Mouse (Mus musculus): ENCODE results near the gene Tex46. TPM values are rescaled to one million over a fixed set of nuclear protein-coding genes. Genes with fewer than 3 reads are reported as not detected.

Gene Tex46
- total and polyA plus RNA-seq, 3 experiments: not detected

GRCm38 (mm10) chr4:136600536-136600935 is 9.7 kb upstream of the Tex46 start:
- no peak for ATAC-seq (ENCODE audit: extremely low read depth, insufficient number of reproducible peaks, low FRiP score, poor library complexity, severe bottlenecking)
- H3K36me3 ChIP-seq (replicated peaks): peaks cover 9% of the 10 kb centered on the region
- H3K9me3 ChIP-seq (replicated peaks): no peaks in the 10 kb centered on the region
- H3K4me1 ChIP-seq (ENCODE audit: insufficient read depth, low read depth, low read length): peaks cover 38% of the 10 kb centered on the region
- 0 out of 2 replicates have a peak, but pooled peaks cover 2% of the 10 kb centered on the region for H3K27me3 ChIP-seq (ENCODE audit: insufficient read depth, low read length)
- TF ChIP-seq CTCF (IDR thresholded peaks at IDR 0.05; ENCODE audit: low read depth, low read length): no peak
- no peak for TF ChIP-seq TAL1 (conservative IDR thresholded peaks at IDR 0.05; ENCODE audit: low read depth, low read length)
- TF ChIP-seq GATA2 (IDR thresholded peaks at IDR 0.05; ENCODE audit: borderline replicate concordance, low read depth, low read length): no peak
- TF ChIP-seq POLR2AphosphoS5 (IDR thresholded peaks at IDR 0.05; ENCODE audit: insufficient replicate concordance, low read depth, low read length): no peak
- no peak for TF ChIP-seq GATA1 (IDR thresholded peaks at IDR 0.05; ENCODE audit: borderline replicate concordance, low read length)
- H3K4me3 ChIP-seq (ENCODE audit: low read depth, low read length): no peak overlapping the region; the same call in 1 of the 2 replicates
- no peak for DNase-seq (ENCODE audit: low spot score)

GRCm38 (mm10) chr4:136601476-136601875 is 8.8 kb upstream of the Tex46 start:
- ATAC-seq (ENCODE audit: extremely low read depth, insufficient number of reproducible peaks, low FRiP score, poor library complexity, severe bottlenecking) (no peak), DNase-seq (ENCODE audit: low spot score) (peak; percentile 10)
- H3K4me1 ChIP-seq (ENCODE audit: insufficient read depth, low read depth, low read length): peaks cover 38% of the 10 kb centered on the region
- H3K27me3 ChIP-seq (ENCODE audit: insufficient read depth, low read length): 0 out of 2 replicates have a peak, but pooled peaks cover 7% of the 10 kb centered on the region
- TF ChIP-seq TAL1 (conservative IDR thresholded peaks at IDR 0.05; ENCODE audit: low read depth, low read length) (no peak), POLR2AphosphoS5 (IDR thresholded peaks at IDR 0.05; ENCODE audit: insufficient replicate concordance, low read depth, low read length) (no peak), GATA1 (IDR thresholded peaks at IDR 0.05; ENCODE audit: borderline replicate concordance, low read length) (no peak), CTCF (IDR thresholded peaks at IDR 0.05; ENCODE audit: low read depth, low read length) (no peak), GATA2 (IDR thresholded peaks at IDR 0.05; ENCODE audit: borderline replicate concordance, low read depth, low read length) (no peak)
- H3K36me3 ChIP-seq (replicated peaks): peaks cover 9% of the 10 kb centered on the region
- no peaks in the 10 kb centered on the region for H3K9me3 ChIP-seq (replicated peaks)
- peak overlapping the region; percentile 85 for H3K4me3 ChIP-seq (ENCODE audit: low read depth, low read length)

- peaks cover 9% of the 10 kb centered on the region for H3K27me3 ChIP-seq (ENCODE audit: insufficient read depth, low read length)
- no peak for TF ChIP-seq POLR2AphosphoS5 (IDR thresholded peaks at IDR 0.05; ENCODE audit: insufficient replicate concordance, low read depth, low read length)
- TF ChIP-seq GATA2 (IDR thresholded peaks at IDR 0.05; ENCODE audit: borderline replicate concordance, low read depth, low read length): no peak
- TF ChIP-seq TAL1 (conservative IDR thresholded peaks at IDR 0.05; ENCODE audit: low read depth, low read length): no peak
- no peak for TF ChIP-seq GATA1 (IDR thresholded peaks at IDR 0.05; ENCODE audit: borderline replicate concordance, low read length)
- H3K4me1 ChIP-seq (ENCODE audit: insufficient read depth, low read depth, low read length): peaks cover 38% of the 10 kb centered on the region
- DNase-seq (ENCODE audit: low spot score): peak; percentile 52
- ATAC-seq (ENCODE audit: extremely low read depth, insufficient number of reproducible peaks, low FRiP score, poor library complexity, severe bottlenecking): no peak
- H3K36me3 ChIP-seq (replicated peaks): peaks cover 9% of the 10 kb centered on the region
- H3K4me3 ChIP-seq (ENCODE audit: low read depth, low read length): peak overlapping the region; percentile 85
- no peaks in the 10 kb centered on the region for H3K9me3 ChIP-seq (replicated peaks)
Observed at GRCm38 (mm10) chr4:136602018-136602554, 8.2 kb upstream of the Tex46 start.

GRCm38 (mm10) chr4:136602568-136602967 is 7.7 kb upstream of the Tex46 start, which contains the start of gene Kdm1a:
Gene Kdm1a (minus strand): TSS chr4:136602723.
- Histone ChIP-seq H3K9me3 (replicated peaks) (no peaks in the 10 kb centered on the region), H3K36me3 (replicated peaks) (peaks cover 7% of the 10 kb centered on the region), H3K4me3 (ENCODE audit: low read depth, low read length) (peak within 1 kb of the TSS; percentile 85), H3K4me1 (ENCODE audit: insufficient read depth, low read depth, low read length) (peaks cover 38% of the 10 kb centered on the region), H3K27me3 (ENCODE audit: insufficient read depth, low read length) (peaks cover 12% of the 10 kb centered on the region)
- TF ChIP-seq GATA1 (IDR thresholded peaks at IDR 0.05; ENCODE audit: borderline replicate concordance, low read length) (no peak), CTCF (IDR thresholded peaks at IDR 0.05; ENCODE audit: low read depth, low read length) (peak; percentile 65)
- DNase-seq (ENCODE audit: low spot score) (peak; percentile 79), ATAC-seq (ENCODE audit: extremely low read depth, insufficient number of reproducible peaks, low FRiP score, poor library complexity, severe bottlenecking) (peak; percentile 88)

GRCm38 (mm10) chr4:136605756-136606485 is 4.3 kb upstream of the Tex46 start:
- H3K36me3 ChIP-seq (replicated peaks): no peaks in the 10 kb centered on the region
- DNase-seq (ENCODE audit: low spot score) (no peak), ATAC-seq (ENCODE audit: extremely low read depth, insufficient number of reproducible peaks, low FRiP score, poor library complexity, severe bottlenecking) (no peak)
- H3K4me3 ChIP-seq (ENCODE audit: low read depth, low read length): no peak overlapping the region
- peaks cover 25% of the 10 kb centered on the region for H3K27me3 ChIP-seq (ENCODE audit: insufficient read depth, low read length)
- TF ChIP-seq GATA1 (IDR thresholded peaks at IDR 0.05; ENCODE audit: borderline replicate concordance, low read length): no peak
- no peak for TF ChIP-seq GATA2 (IDR thresholded peaks at IDR 0.05; ENCODE audit: borderline replicate concordance, low read depth, low read length)
- H3K4me1 ChIP-seq (ENCODE audit: insufficient read depth, low read depth, low read length): peaks cover 13% of the 10 kb centered on the region
- no peaks in the 10 kb centered on the region for H3K9me3 ChIP-seq (replicated peaks)

- DNase-seq (ENCODE audit: low spot score): no peak
- no peak for ATAC-seq (ENCODE audit: extremely low read depth, insufficient number of reproducible peaks, low FRiP score, poor library complexity, severe bottlenecking)
- H3K4me3 ChIP-seq (ENCODE audit: low read depth, low read length): no peak overlapping the region
- H3K36me3 ChIP-seq (replicated peaks): no peaks in the 10 kb centered on the region
- H3K9me3 ChIP-seq (replicated peaks): no peaks in the 10 kb centered on the region
- H3K4me1 ChIP-seq (ENCODE audit: insufficient read depth, low read depth, low read length): peaks cover 7% of the 10 kb centered on the region; the same call in 1 of the 2 replicates
- TF ChIP-seq GATA2 (IDR thresholded peaks at IDR 0.05; ENCODE audit: borderline replicate concordance, low read depth, low read length) (no peak), TAL1 (conservative IDR thresholded peaks at IDR 0.05; ENCODE audit: low read depth, low read length) (no peak), CTCF (IDR thresholded peaks at IDR 0.05; ENCODE audit: low read depth, low read length) (no peak)
- peaks cover 26% of the 10 kb centered on the region for H3K27me3 ChIP-seq (ENCODE audit: insufficient read depth, low read length)
Observed at GRCm38 (mm10) chr4:136613657-136614056, 3.4 kb downstream of the Tex46 start.
